Mouse (Mus musculus) brain, embryonic 18.5 days (tissue): ENCODE data around the gene Mcrip1.
"Not testable (repeated sequence)": the region's sequence is repeated elsewhere in the genome, so short reads cannot be mapped to it uniquely, and the experiment has no call there.

Experiments
- DNase-seq: peaks from one replicate; pipeline ENCODE4 v3.0.0-alpha.2; 2012; ENCODE audit warnings: low read depth, low spot score

Mcrip1 gene

GRCm38 (mm10) chr11:120575046-120575445 lies 25.5 kb upstream of the Mcrip1 start:
- DNase-seq: no peak

DNA sequence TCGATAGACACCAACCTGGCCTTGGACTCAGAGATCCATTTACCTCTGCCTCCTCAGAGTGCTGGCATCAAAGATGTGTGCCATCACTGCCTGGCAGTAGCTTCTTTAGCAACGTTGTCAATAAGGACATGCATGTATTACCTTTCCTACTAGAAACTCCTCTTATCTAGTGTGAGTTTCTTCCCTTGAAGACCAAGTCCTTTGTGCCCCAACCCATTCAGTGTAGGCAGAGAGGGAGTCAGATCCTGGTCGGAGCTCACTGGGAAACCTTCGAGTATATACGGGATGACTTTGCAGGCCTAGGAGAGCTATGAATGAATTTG lies 24.7 kb upstream of the Mcrip1 start:
- no peak for DNase-seq

GRCm38 (mm10) chr11:120573585-120574277 lies 24.2 kb upstream of the Mcrip1 start:
- no peak for DNase-seq

- peak; percentile 99 for DNase-seq
Measured at GRCm38 (mm10) chr11:120572752-120573584, 23.4 kb upstream of the Mcrip1 start, which contains the start of gene P4hb. TSS of gene P4hb (minus strand) at chr11:120573253.

- no peak for DNase-seq
Measured at GRCm38 (mm10) chr11:120572417-120572751, 22.9 kb upstream of the Mcrip1 start.

GRCm38 (mm10) chr11:120571754-120572416 lies 22.4 kb upstream of the Mcrip1 start:
- no peak for DNase-seq

- DNase-seq: no peak
Measured at GRCm38 (mm10) chr11:120571122-120571521, 21.6 kb upstream of the Mcrip1 start.

DNA sequence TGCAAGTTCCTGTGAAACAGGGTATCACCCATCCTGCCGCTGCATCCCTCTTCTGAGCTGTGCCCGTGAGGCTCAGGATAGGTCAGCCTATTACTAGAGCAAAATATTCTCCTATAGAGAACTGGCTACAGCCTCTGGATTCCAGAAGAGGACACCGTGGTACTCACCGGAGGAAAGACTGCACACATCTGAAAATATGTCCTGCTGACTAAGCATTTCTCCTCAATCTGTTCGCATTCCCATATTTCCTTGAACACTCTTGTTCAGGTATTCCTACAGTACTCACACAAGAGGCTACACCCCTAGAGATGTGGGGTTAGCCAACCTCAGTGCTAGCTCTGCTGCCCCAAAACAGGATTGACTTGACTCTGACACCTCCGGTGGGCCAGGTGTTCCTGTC lies 18.8 kb upstream of the Mcrip1 start:
- DNase-seq: no peak

GRCm38 (mm10) chr11:120565114-120565513 lies 15.6 kb upstream of the Mcrip1 start:
- no peak for DNase-seq

- no peak for DNase-seq
Measured at GRCm38 (mm10) chr11:120562949-120563348, 13.4 kb upstream of the Mcrip1 start.

GRCm38 (mm10) chr11:120560952-120561728 lies 11.6 kb upstream of the Mcrip1 start:
- DNase-seq: no peak

DNA sequence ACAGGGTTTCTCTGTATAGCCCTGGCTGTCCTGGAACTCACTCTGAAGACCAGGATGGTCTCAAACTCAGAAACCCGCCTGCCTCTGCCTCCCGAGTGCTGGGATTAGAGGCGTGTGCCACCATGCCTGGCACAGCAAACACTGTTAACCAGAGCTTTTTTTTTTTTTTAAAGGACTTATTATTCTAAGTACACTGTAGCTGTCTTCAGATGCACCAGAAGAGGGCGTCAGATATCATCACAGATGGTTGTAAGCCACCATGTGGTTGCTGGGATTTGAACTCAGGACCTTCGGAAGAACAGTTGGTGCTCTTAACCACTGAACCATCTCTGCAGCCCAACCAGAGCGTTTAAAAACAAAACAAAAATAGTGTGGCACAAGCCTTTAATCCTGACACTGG lies 9.3 kb upstream of the Mcrip1 start:
- DNase-seq: not testable (repeated sequence)

DNA sequence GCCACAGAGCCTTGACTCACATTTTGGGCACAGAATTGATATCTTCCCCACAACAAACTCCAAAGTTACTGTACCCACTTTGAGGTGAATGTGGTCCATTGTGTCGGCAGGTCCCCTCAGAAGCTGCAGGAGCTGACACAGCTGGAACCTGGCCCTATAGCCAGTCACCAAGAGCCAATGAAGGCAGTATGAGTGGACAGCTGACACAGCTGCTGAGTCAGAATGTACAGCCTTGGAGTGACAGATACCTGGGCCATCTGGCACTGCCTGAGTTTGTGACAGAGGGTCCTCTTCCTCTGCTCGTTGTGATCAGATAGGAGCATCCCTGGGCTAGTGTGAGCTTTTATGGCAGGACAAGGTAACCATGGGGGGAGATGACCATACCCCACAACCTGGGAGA lies 5.7 kb upstream of the Mcrip1 start:
- no peak for DNase-seq

GRCm38 (mm10) chr11:120554834-120555233 lies 5.3 kb upstream of the Mcrip1 start:
- no peak for DNase-seq

GRCm38 (mm10) chr11:120552736-120553135 lies 3.2 kb upstream of the Mcrip1 start:
- no peak for DNase-seq

- no peak for DNase-seq
Measured at GRCm38 (mm10) chr11:120550810-120551440, 1.4 kb upstream of the Mcrip1 start, which contains the start of gene Ppp1r27. TSS of gene Ppp1r27 (minus strand) at chr11:120551132.

DNA sequence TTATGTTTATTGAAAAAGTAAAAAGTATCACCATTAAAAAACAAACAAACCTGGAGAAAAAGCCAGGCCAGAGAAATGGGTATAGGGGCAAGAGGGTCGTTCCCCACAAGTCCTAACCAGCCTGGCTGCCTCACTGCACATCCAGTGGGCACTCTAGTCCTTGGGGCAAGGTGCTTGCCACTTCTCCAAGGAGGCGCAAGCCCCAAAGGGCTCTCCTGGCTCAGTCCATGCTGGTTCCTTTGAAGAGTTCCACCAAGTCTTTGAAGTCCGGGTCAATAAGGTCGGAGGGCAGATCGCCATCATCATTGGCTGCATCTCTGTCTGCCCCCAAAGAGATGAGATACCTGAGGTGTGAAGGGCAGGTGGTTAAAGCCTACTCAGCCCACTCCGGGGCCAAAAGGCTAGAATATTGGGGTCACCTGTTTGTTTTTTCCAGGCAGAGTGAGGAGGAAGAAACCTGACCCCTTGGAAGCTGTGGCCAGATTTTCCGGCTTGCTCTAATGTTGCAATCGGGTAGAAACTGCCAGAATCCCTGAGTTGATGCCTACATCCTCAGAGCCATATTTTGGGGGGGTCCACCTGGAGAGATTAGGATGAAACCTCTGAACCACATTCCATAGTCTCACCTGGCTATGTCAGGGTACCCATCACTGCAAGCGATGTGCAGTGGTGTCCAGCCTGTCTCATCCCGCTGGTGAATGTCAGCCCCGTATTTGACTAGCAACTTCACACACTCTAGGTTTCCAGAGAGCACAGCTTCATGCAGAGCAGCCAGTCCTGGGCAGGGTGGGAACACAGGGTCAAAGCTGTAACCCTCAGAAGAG lies 671 bp upstream of the Mcrip1 start:
- no peak for DNase-seq

GRCm38 (mm10) chr11:120548786-120549167 lies 750 bp downstream of the Mcrip1 start:
- DNase-seq: no peak

DNA sequence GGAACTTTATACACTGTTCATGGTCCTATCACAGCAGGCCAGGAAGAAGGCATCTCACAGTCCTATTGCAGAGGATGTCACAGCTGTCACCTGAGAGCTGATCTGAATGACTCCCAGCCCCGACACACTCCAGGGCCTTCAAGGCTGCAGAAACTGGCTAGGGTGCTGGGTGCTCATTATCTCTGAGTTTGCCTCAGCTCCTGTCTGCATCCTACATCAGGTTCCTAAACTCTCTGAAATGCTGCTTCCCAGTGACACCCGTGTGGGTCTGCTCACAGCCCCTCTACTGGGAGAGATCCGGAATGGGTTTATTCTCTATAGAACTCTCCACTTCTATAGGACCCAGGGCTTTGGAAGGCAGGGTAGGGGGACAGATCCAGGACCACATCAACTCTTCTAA lies 1.3 kb downstream of the Mcrip1 start:
- no peak for DNase-seq

GRCm38 (mm10) chr11:120547469-120547868 lies 2.1 kb downstream of the Mcrip1 start:
- no peak for DNase-seq
